Mouse (Mus musculus): ENCODE data around the gene Nab2. TPM values are rescaled to one million over a fixed set of nuclear protein-coding genes. Genes with fewer than 3 reads are reported as not detected.
A peak's percentile ranks its signal among the peaks of the same experiment; 100 is the strongest.

Gene Nab2
- polyA plus RNA-seq, 1 experiment from 2014 or later, result 5.7 TPM

DNA sequence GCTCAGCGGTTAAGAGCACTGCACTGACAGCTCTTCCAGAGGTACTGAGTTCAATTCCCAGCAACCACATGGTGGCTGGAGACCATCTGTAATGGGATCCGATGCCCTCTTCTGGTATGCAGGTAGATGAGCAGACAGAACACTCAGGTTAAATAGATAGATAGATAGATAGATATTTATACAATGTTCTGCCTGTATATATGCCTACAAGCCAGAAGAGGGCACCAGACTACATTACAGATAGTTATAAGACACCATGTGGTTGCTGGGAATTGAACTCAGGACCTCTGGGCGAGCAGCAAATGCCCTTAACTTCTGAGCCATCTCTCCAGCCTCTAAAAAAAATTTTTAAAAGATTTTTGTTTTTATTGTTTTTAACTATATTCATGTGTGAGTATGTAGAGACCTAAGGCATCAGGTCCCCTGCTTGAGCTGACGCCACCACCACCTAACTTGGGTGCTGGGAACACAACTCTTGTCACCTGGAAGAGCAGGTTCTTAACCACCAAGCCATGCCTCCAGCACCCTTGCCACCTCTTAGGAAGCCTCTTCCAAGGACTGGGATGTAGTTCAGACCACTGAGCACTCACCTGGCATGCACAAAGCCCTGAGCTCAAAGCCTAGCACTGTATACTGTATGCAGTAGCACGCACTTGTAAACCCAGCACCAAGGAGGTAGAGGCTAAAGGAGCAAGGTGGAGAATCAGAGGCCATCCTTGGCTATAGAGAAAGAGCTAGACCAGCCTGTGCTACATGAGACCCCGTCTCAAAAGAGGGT lies 44.7 kb downstream of the Nab2 start:
- no peaks in the 10 kb centered on the region for H3K36me3 ChIP-seq (ENCODE audit: control insufficient read depth, insufficient read depth, low read length)
- no peak overlapping the region for H3K27ac ChIP-seq (ENCODE audit: low read depth, low read length)
- peaks cover 31% of the 10 kb centered on the region for H3K27me3 ChIP-seq (replicated peaks; ENCODE audit: control insufficient read depth, insufficient read depth, low read length)
- ATAC-seq (replicated peaks; ENCODE audit: low FRiP score) (no peak), DNase-seq (ENCODE audit: low spot score) (no peak)
- H3K9me3 ChIP-seq (ENCODE audit: control insufficient read depth, low read length), result peaks cover 7% of the 10 kb centered on the region
- 85% methylated on average over 6 of the region's 6 CpGs for WGBS
- H3K4me1 ChIP-seq (replicated peaks; ENCODE audit: control insufficient read depth, insufficient read depth, low read length), result peaks cover 12% of the 10 kb centered on the region
- H3K9ac ChIP-seq (ENCODE audit: low read depth, low read length), result no peak overlapping the region
- no peak overlapping the region for H3K4me2 ChIP-seq
- no peak overlapping the region for H3K4me3 ChIP-seq (ENCODE audit: low read depth, low read length)

DNA sequence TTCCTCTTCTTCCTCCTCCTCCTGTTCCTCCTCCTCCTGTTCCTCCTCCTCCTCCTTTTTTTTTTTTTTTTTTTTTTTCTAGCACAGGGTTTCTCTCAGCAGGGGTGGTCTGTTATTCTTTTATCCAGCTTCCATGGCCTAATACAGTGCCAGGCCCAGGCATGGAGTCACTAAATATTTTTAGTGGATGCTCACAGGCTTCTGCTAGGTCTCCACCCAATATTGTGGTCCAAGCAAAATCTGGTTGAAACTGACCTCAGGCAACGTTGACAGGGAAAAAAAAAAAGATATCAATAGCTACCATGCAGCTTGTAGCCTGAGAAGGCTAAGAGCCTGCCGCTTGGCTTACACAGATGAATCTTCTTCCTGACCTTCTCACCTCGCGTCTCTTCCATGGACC lies 45.7 kb downstream of the Nab2 start:
- H3K4me2 ChIP-seq, result no peak overlapping the region; the same call in 1 of the 2 replicates
- peaks cover 7% of the 10 kb centered on the region for H3K9me3 ChIP-seq (ENCODE audit: control insufficient read depth, low read length)
- no peak overlapping the region for H3K9ac ChIP-seq (ENCODE audit: low read depth, low read length)
- 0 out of 2 replicates have a peak overlapping the region, but pooled peaks have one; percentile 89 for H3K27ac ChIP-seq (ENCODE audit: low read depth, low read length)
- DNase-seq (ENCODE audit: low spot score), result no peak
- 59% methylated on average over 4 of the region's 4 CpGs for WGBS
- peaks cover 19% of the 10 kb centered on the region for H3K4me1 ChIP-seq (replicated peaks; ENCODE audit: control insufficient read depth, insufficient read depth, low read length)
- peaks cover 37% of the 10 kb centered on the region for H3K27me3 ChIP-seq (replicated peaks; ENCODE audit: control insufficient read depth, insufficient read depth, low read length)
- H3K4me3 ChIP-seq (ENCODE audit: low read depth, low read length), result no peak overlapping the region
- H3K36me3 ChIP-seq (ENCODE audit: control insufficient read depth, insufficient read depth, low read length), result no peaks in the 10 kb centered on the region
- no peak for ATAC-seq (replicated peaks; ENCODE audit: low FRiP score)

DNA sequence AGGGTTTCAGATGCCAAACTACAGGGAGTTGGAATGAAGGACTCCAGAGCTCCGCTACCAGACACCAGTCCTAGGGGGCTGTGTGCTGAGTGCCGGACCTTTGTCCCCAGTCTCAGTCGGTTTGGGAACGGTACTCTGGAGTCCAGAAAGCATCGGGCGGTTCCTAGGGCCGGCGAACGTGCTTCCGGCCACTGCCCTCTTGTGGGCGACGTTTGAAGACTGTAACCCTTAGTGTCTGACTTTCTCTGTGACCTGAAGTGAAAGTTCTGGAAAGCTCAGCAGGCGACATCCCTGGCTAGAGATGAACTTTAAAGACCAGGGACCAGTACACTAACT lies 46.3 kb downstream of the Nab2 start:
- Histone ChIP-seq H3K4me2 (peak overlapping the region; percentile 84), H3K36me3 (ENCODE audit: control insufficient read depth, insufficient read depth, low read length) (no peaks in the 10 kb centered on the region), H3K9me3 (ENCODE audit: control insufficient read depth, low read length) (peaks cover 7% of the 10 kb centered on the region), H3K4me1 (replicated peaks; ENCODE audit: control insufficient read depth, insufficient read depth, low read length) (peaks cover 25% of the 10 kb centered on the region), H3K4me3 (ENCODE audit: low read depth, low read length) (peak overlapping the region; percentile 58), H3K27ac (ENCODE audit: low read depth, low read length) (peak overlapping the region; percentile 89), H3K9ac (ENCODE audit: low read depth, low read length) (peak overlapping the region; percentile 59; the same call in 1 of the 2 replicates), H3K27me3 (replicated peaks; ENCODE audit: control insufficient read depth, insufficient read depth, low read length) (peaks cover 43% of the 10 kb centered on the region)
- WGBS, result 2% methylated on average over 13 of the region's 13 CpGs
- DNase-seq (ENCODE audit: low spot score) (no peak), ATAC-seq (replicated peaks; ENCODE audit: low FRiP score) (peak; percentile 32)

DNA sequence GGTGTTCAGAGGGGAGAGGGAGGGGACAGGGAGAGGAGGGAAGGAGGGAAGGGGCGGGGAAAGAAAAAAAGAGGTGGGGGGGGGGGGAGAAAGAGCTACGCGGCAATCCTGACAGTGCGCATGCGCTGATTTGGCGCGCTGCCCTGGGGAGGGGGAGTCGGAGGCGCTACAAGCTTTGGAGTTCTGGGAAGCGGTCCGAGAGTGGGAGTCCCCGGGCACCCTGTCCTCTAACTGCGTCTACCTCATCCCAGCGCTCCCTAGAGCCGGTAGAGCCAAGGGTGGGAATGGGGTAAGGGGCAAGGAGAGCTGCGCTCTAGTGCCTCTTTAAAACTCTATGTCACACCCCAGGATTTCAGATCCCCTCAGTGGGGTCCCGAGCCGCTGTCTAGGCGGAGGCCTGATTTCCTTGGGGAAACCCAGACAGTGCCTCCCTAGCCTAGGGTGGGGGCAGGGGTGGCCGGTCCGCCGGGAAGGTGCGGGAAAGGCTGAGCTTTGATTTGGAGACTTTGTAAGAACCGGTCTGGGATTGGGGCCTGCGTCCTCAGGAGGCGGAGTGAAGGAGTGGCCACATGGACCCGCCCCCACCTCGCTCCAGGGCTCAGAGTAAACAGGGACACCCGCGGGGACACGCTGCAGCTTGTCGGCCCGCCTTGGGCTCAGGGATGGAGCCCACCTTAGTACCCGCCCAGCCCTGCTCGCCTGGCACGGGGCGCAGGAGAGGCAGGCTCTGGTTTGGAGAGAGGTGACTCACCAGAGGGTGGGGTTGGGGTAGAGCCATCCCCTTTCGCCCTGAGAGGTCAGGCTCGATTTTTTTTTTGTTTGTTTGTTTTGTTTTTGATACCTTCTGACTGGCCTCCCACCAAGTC lies 46.9 kb downstream of the Nab2 start:
- Histone ChIP-seq H3K4me2 (peak overlapping the region; percentile 84), H3K9me3 (ENCODE audit: control insufficient read depth, low read length) (peaks cover 2% of the 10 kb centered on the region), H3K4me3 (ENCODE audit: low read depth, low read length) (peak overlapping the region; percentile 58), H3K27me3 (replicated peaks; ENCODE audit: control insufficient read depth, insufficient read depth, low read length) (peaks cover 45% of the 10 kb centered on the region), H3K9ac (ENCODE audit: low read depth, low read length) (peak overlapping the region; percentile 59), H3K36me3 (ENCODE audit: control insufficient read depth, insufficient read depth, low read length) (no peaks in the 10 kb centered on the region), H3K27ac (ENCODE audit: low read depth, low read length) (peak overlapping the region; percentile 89), H3K4me1 (replicated peaks; ENCODE audit: control insufficient read depth, insufficient read depth, low read length) (peaks cover 29% of the 10 kb centered on the region)
- ATAC-seq (replicated peaks; ENCODE audit: low FRiP score), result peak; percentile 74
- DNase-seq (ENCODE audit: low spot score), result peak; percentile 82
- under 1% methylated on average over 35 of the region's 39 CpGs for WGBS

DNA sequence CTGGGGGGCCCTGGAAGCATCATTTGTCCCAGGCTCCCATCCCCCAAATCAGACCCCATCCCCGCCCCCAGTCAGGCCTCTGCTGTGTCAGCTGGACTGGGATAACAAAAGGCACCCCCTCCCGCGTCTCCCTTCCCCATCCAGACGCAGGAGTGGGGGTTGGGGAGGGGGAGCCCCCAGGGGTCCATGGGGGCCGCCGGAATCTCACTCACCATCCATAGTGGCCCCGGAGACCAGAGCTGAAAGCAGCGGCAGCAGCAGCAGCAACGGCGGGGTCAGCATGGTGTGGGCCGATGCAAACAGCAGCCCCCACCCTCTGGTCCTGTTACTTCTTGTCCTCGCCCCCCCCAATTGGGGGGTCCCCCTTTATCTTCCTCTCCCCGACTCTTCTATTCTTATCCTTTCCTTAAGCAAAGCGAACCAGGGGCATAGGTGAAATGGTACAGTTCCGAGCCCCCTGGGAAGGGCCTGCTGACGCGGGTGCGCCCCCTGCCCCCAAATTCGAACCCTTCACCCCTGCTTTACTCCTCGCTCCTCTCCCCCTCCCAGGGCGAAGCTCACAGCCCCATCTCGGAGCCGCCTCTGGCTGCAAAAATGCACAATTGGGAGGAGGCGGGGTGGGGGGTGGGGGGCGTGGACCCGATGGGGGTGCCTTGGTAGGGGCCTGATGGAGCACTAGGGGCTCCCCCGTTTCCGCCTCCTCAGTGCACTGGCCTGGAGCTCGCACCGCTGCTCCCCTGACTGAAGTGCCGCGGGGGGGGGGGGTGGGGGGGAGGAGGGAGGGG lies 47.8 kb downstream of the Nab2 start, which contains the start of gene Lrp1:
TSS of gene Lrp1 (minus strand) at position 743 of the 785 bp plus-strand sequence.
- Histone ChIP-seq H3K36me3 (ENCODE audit: control insufficient read depth, insufficient read depth, low read length) (no peaks in the 10 kb centered on the region), H3K4me1 (replicated peaks; ENCODE audit: control insufficient read depth, insufficient read depth, low read length) (peaks cover 36% of the 10 kb centered on the region), H3K27me3 (replicated peaks; ENCODE audit: control insufficient read depth, insufficient read depth, low read length) (peaks cover 46% of the 10 kb centered on the region), H3K9ac (ENCODE audit: low read depth, low read length) (peak within 1 kb of the TSS; percentile 59), H3K4me2 (peak within 1 kb of the TSS; percentile 84), H3K27ac (ENCODE audit: low read depth, low read length) (peak within 1 kb of the TSS; percentile 89), H3K4me3 (ENCODE audit: low read depth, low read length) (peak within 1 kb of the TSS; percentile 58), H3K9me3 (ENCODE audit: control insufficient read depth, low read length) (no peaks in the 10 kb centered on the region)
- DNase-seq (ENCODE audit: low spot score), result no peak
- peak; percentile 53 for ATAC-seq (replicated peaks; ENCODE audit: low FRiP score)
- 4% methylated on average over 25 of the region's 32 CpGs for WGBS

DNA sequence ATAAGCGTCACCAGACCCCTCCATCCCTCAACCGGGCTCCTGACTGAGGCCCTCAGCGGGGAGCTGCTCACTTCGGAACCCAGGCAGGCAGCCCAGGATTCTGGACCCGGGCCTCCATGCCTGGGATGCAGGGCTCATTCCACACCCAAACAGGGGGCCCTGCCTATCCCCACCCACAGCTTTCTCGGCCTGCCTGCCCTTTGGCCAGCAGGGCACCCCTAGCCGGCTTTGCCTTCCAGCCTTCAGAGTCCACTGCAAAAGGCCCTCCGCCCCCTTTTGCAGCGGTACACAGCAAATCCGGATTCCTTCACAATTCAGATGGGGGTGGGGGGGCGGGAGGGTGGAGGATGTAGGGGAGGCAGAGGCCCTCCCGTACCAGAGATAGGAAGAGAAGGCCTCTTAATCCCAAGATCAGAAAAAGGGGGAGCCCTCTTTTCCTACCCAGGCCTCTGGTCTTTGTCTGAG lies 48.4 kb downstream of the Nab2 start:
- H3K36me3 ChIP-seq (ENCODE audit: control insufficient read depth, insufficient read depth, low read length), result no peaks in the 10 kb centered on the region
- peaks cover 42% of the 10 kb centered on the region for H3K4me1 ChIP-seq (replicated peaks; ENCODE audit: control insufficient read depth, insufficient read depth, low read length)
- H3K4me3 ChIP-seq (ENCODE audit: low read depth, low read length), result peak overlapping the region; percentile 58
- peak overlapping the region; percentile 42 for H3K9ac ChIP-seq (ENCODE audit: low read depth, low read length)
- H3K9me3 ChIP-seq (ENCODE audit: control insufficient read depth, low read length), result no peaks in the 10 kb centered on the region
- DNase-seq (ENCODE audit: low spot score), result no peak
- peaks cover 47% of the 10 kb centered on the region for H3K27me3 ChIP-seq (replicated peaks; ENCODE audit: control insufficient read depth, insufficient read depth, low read length)
- H3K27ac ChIP-seq (ENCODE audit: low read depth, low read length), result peak overlapping the region; percentile 59
- 13% methylated on average over 12 of the region's 12 CpGs for WGBS
- no peak for ATAC-seq (replicated peaks; ENCODE audit: low FRiP score)
- H3K4me2 ChIP-seq, result peak overlapping the region; percentile 84

DNA sequence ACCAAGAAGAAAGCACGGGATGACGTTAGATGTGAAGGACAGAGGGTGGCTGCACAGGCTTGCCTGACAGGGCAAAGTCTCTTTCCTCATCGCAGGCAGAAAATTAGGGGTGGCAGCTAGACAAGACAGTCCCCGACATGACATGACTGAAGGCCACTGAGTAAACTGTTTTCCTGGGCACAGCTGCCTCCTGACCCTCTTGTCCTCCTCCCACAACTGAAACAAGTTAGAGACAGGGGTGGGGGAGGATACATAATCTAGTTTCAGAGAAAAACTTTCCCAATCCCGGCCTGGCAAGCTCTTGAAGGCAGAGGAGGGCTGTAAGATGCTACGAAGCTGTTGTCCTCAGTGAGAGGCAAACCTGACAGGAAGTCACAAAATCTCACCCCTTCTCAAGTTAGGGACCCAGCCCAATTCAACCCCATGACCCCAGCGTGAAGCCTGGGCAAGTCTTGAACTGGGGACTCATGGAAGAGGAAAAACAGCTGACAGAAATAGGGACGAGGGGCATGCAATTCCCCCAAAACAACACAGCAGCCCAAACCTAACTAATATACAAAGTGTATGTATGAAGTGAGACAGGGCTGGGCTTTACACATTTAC lies 49.1 kb downstream of the Nab2 start:
- WGBS, result 28% methylated on average over 8 of the region's 8 CpGs
- peak overlapping the region; percentile 58 for H3K4me3 ChIP-seq (ENCODE audit: low read depth, low read length)
- peaks cover 47% of the 10 kb centered on the region for H3K27me3 ChIP-seq (replicated peaks; ENCODE audit: control insufficient read depth, insufficient read depth, low read length)
- ATAC-seq (replicated peaks; ENCODE audit: low FRiP score) (no peak), DNase-seq (ENCODE audit: low spot score) (no peak)
- H3K9ac ChIP-seq (ENCODE audit: low read depth, low read length), result peak overlapping the region; percentile 42; the same call in 1 of the 2 replicates
- no peaks in the 10 kb centered on the region for H3K36me3 ChIP-seq (ENCODE audit: control insufficient read depth, insufficient read depth, low read length)
- H3K27ac ChIP-seq (ENCODE audit: low read depth, low read length), result peak overlapping the region; percentile 59; the same call in 1 of the 2 replicates
- H3K4me2 ChIP-seq, result peak overlapping the region; percentile 84
- no peaks in the 10 kb centered on the region for H3K9me3 ChIP-seq (ENCODE audit: control insufficient read depth, low read length)
- peaks cover 50% of the 10 kb centered on the region for H3K4me1 ChIP-seq (replicated peaks; ENCODE audit: control insufficient read depth, insufficient read depth, low read length)

DNA sequence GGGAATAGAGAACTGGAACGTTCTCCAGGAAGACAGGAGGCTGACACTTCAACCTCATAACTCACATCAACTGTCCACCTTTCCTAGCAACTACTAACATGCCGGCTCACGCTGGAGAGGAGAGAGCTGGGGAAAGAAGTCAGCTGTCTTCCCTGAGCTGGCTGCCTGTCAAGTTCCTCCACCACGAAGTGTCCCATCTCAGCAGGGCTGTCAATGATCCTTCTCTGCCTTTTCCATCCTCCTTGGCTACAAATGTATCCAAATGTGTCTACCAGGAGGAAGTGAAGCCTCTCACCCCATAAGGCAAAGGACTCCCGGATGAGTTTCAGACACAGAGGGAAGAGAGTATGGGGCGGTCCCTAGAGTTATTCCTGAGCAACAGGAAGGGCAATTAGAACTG lies 50.2 kb downstream of the Nab2 start:
- Histone ChIP-seq H3K27me3 (replicated peaks; ENCODE audit: control insufficient read depth, insufficient read depth, low read length) (peaks cover 47% of the 10 kb centered on the region), H3K4me3 (ENCODE audit: low read depth, low read length) (no peak overlapping the region), H3K9ac (ENCODE audit: low read depth, low read length) (no peak overlapping the region), H3K27ac (ENCODE audit: low read depth, low read length) (peak overlapping the region; percentile 8; the same call in 1 of the 2 replicates), H3K4me2 (peak overlapping the region; percentile 84), H3K36me3 (ENCODE audit: control insufficient read depth, insufficient read depth, low read length) (no peaks in the 10 kb centered on the region), H3K4me1 (replicated peaks; ENCODE audit: control insufficient read depth, insufficient read depth, low read length) (peaks cover 58% of the 10 kb centered on the region), H3K9me3 (ENCODE audit: control insufficient read depth, low read length) (no peaks in the 10 kb centered on the region)
- no peak for DNase-seq (ENCODE audit: low spot score)
- WGBS, result 28% methylated on average over 6 of the region's 6 CpGs
- no peak for ATAC-seq (replicated peaks; ENCODE audit: low FRiP score)
